Mouse (Mus musculus) heart, postnatal 25 days (tissue): ENCODE measurements around the gene Carf. TPM values are rescaled to one million over a fixed set of nuclear protein-coding genes. Genes with fewer than 3 reads are reported as not detected.
"Not testable (repeated sequence)": the region's sequence is repeated elsewhere in the genome, so short reads cannot be mapped to it uniquely, and the experiment has no call there.

ENCODE experiments used
- DNase-seq: peaks from one replicate; pipeline ENCODE4 v3.0.0; 2022; ENCODE audit warnings: low spot score
- intact Hi-C: fragments of 180-260 bp; cut with DNase I; formaldehyde crosslinking; loops from one replicate; pipeline ENCODE4 v1.15.1; 2025
- total RNA-seq, 2 experiments: library from RNA; stranded (reverse); gene quantifications; 2 replicates each; pipeline ENCODE4 v1.2.3; 2021

Gene Carf
- 1 to 10 TPM; 6.4 to 9.0 TPM for total RNA-seq

DNA sequence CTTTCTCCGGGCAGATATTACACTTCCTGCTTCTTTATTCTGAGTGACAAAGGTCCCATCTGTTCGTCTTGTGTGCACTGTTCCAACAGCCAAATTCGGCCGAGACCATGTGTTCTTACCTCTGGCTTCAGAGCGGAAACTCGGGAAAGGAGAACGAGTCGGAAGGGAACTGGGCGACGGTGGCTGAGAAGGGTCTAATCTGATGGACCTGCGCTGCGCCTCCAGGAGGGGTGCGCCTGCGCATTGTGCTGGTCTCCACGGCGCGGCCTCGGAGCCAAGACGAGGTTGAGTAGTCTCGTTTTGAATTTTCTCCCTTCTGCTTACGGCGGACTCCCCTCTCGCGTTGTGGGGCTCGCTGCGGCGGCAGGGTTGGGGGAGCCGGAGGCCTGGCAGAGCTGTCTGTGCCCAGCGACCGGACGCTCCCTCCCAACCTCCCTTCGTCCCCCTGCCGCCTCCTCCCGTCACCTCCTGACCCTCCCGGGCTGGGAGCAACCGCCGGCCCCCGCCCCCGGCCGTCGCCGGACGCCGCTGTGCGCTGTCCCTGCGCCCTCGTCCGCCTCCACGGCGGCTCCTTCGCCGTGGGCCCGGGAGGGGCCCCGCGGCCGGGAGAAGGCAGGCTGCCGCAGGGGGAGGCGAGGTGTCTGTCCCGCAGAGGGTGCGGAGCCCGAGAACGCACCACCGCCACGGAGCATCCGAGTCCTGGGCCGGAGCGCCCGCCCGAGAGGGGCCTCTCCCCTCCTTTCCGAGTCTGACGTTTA, at the start of gene Carf, which contains the start of gene Wdr12:
Gene Carf (plus strand): TSS at position 224 of the 758 bp plus-strand sequence.
Gene Wdr12 (minus strand): TSS at position 622 of the 758 bp plus-strand sequence.
- intact Hi-C loops: loop anchor here (5.0 kb wide), 1 partner anchor 216 kb away; no protein-coding TSS in a partner anchor
- DNase-seq: peak; percentile 89

DNA sequence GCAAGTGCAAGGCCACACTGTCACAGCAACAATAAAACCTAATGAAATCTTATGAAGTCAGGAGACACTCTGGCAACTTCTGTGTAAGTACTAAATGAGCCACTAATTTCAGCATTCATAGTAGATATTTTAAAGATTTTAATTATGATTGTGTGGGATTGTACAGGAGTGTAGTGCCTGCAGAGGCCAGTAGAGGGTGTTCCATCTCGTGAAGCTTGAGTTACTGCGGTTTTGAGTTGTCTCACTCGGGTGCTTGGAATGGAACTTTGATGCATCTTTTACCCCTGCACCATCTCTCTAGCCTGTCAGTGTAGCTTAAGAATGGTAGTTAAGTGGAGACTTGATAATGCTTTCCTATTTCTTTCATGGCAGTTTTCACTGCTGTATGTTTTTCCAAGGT, 43.4 kb upstream of the Carf start:
- intact Hi-C loops: no loop called here
- DNase-seq: no peak

DNA sequence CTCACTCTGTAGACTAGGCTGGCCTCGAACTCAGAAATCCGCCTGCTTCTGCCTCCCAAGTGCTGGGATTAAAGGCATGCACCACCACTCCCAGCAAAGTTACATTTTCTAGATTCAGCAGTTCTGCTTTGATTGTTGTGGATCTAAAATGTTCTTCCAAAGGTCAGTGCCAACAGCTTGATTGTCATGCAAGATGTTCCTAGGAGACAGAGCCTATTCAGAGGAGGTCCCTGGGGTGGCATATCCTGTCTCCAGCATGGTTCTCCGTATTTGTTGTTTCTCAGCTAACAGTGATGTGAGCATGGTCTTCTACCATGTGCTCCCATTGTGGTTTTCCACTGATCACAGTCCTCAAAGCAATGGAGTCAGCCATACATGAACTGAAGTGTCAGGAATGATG, 41.7 kb upstream of the Carf start:
- DNase-seq: no peak
- intact Hi-C loops: no loop called here

DNA sequence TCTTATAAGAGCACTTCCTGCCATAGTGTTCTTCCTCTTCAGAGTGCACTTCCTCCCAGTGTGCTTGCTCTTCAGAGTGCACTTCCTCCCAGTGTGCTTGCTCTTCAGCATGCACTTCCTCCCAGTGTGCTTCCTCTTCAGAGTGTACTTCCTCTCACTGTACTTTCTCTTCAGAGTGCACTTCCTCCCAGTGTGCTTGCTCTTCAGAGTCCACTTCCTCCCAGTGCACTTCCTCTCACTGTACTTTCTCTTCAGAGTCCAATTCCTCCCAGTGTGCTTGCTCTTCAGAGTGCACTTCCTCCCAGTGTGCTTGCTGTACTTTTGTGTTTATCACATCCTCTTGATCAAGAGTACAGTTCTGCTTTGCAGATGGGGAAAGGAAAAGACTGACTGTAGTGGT, 27.3 kb upstream of the Carf start:
- intact Hi-C loops, DNase-seq: not testable (repeated sequence)

DNA sequence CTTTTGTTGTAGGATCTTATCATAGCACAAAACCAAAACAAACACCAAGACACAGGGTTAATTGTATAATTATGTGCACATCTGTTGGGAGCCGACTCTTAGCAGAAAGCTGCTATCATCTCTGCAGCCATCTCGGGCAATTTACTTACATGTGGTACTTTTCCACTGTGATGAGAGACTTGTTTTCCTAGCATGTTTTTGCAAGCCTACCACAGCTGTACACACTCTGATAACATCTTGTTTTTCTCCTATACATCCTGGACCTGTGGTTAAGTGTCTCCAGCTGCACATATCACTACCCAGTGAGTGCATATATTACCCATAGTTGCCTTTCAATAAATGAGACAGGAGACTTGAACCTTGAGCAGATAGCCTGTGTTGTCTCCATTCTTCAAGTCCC, 23.1 kb upstream of the Carf start:
- intact Hi-C loops: no loop called here
- DNase-seq: no peak

DNA sequence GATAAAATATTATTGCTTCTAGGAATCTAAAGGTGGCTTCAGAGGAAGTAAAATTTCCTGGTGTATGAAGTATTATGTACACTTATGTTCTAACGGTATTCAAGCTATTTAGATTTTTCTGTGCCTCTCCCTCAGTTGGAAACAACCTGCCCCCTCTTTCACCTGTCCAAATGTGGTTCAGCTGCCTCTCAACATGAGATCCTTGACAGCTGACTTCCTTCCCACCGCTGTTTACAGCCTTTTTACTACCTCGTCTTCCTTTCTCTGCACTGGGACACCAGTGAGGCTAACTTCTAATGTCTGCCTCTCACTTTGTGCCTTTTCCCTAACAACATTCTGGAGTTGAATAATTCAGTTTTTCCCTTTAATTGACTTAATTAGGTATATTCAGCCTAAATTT, 22.5 kb upstream of the Carf start:
- intact Hi-C loops: no loop called here
- DNase-seq: no peak

DNA sequence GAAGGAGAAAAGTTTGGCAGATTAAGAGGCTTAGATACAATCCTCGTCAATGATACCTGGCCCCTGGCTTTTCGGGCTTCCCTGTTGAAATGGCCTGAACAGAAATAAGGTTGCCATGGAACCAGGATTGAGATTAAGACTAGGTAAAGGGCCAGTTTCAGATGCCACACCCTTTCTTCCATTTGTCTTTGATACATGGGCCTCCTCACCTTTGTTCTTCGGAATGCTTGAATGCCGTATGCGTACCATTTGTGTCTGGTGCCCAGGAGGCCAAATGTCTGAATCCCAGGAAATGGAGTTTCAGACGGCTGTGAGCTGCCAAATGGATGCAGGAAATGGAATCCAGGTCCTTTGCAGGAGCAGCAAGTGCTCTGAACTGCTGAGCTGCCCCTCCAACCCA, 21.6 kb upstream of the Carf start:
- intact Hi-C loops: no loop called here
- DNase-seq: no peak

DNA sequence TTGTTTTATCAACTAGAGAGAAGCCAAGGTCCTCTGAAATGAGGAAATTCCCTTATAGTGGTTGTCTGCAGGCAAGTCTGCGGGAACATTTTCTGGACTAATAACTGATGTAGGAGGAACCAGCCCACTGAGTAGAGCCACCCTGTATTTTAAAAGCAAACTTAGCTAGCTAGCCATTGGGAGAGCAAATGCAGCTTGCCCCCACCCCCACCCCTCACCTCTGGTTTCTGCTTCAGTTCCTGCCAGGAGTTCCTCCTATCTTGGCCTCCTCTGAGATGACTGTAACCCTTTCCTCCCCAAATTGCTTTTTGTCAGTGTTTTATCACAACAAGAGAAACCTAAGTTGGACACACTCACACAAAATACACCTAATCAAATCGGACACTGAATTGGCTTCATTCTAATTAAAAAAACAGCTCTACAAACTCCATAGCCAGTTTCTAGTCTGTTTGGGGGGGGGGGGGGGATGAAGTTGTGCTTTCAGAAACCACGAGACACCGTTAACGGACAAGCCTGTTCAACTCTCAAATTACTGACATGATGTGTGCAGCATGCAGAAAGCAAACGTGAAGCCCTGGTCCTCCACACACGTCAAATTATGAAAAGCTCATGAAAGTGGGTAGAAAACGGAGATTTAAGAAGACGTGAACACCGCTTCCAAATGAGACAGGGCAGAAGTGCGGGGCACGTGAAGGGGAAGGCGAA, 1.3 kb upstream of the Carf start:
- intact Hi-C loops: loop anchor here (5.0 kb wide), 1 partner anchor 214 kb away; no protein-coding TSS in a partner anchor
- no peak for DNase-seq

DNA sequence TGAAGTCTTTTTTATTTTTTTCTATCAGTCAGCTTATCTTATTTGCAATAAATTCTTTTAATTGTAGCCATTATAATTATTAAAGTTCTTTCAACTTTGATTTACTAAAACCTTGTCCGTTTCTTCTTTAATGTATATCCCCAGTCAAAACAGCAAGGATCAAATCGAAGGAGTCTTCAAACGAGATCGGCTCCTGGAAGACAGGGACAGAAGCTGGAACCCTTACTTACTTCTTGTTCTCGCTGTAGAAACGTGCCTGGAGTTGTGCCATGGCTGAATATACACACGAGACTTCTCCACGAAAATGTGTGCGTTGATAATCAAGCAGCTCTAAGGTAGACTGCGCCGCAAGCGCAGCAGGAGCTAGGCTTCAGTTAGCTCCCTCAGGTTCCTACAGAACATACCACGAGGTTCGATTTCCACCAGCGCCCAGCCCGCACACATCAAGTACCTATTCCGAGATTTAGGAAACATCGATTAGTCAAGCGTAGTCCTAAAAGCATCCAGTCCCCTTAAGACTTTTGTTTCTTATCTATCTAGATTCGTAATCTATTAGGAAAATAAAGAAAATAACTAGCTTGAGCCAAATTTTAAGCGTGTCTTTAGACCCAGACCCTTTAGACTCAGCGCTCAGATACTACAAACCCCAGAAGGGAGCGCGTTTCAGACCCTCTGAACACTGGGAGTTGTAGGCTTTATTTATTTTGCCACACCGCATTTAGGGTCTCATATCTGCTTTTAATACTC, 597 bp upstream of the Carf start:
- intact Hi-C loops: loop anchor here (5.0 kb wide), 1 partner anchor 215 kb away; no protein-coding TSS in a partner anchor
- DNase-seq: peak; percentile 4

DNA sequence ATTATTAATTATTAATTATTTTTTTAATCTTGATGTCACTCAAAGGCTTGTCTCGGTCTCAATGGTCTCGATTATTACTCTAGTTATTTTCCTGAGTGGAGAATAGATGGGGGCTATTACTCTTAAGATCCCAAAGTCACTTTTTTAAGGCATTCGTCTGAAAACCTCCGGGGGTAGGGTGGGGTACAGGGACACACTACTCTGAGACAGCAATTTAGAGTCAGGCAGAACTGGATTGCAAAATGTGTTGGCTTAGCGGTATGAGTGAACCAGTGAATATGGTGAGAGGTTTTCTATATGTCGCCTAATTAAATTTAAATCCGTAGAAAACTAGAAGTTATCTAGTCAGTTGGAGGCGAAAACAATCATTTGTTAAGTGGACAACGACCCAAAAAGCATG, 792 bp downstream of the Carf start:
- no peak for DNase-seq

DNA sequence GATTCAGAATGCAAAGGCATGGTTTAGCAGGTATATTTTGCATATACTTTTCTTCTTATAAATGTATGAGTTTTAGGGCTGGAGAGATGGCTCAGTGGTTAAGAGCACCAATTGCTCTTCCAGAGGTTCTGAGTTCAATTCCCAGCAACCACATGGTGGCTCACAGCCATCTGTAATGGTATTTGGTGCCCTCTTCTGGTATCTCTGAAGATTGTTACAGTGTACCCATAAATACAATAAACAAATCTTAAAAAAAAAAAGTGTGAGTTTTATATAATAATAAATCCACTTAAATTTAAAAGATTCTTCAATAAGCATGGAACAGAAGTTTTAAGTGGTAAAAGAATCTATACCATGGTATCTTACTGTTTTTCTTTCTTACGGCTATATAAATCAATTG, 6.5 kb downstream of the Carf start:
- intact Hi-C loops: no loop called here

More for the DNA sequence above, 792 bp downstream of the Carf start:
- intact Hi-C loops: loop anchor here (5.0 kb wide), 1 partner anchor 217 kb away; no protein-coding TSS in a partner anchor

DNA sequence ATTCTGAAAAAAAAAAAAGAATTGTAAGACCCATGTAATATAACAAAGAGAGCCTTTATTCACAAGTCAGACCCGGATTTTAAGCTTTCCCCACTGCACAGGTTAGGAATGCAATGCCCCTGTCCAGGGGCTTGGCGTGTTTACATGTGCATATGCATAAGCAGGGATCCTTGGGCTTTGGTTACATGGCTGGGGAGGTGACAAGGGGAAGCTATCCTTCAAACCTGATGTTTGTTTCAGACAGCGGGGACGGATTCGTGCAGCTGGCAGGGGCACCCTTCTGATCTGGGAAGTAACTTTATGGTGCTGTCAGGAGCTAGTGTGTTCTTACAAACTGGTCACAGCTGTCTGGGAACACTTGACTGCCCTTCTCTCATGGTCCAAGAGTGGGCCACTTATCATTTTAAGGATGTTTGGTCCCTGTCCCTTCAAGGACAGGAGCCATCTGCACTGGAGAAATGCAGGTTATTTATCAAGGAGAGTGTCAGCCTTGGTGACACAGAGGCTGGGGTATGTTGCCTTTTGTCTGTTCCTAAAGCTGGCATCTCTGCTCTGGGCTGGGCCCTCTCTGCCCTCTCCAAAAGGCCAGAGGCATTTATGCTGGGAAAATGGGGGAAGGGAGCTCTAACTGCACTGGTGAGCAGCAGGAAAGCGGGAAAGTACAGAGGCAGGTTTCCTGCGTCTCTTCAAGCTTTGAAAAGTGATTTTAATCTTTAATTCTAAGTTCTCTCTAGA, 19.8 kb downstream of the Carf start:
- DNase-seq: no peak
- intact Hi-C loops: no loop called here

More for the DNA sequence above, 6.5 kb downstream of the Carf start:
- no peak for DNase-seq

DNA sequence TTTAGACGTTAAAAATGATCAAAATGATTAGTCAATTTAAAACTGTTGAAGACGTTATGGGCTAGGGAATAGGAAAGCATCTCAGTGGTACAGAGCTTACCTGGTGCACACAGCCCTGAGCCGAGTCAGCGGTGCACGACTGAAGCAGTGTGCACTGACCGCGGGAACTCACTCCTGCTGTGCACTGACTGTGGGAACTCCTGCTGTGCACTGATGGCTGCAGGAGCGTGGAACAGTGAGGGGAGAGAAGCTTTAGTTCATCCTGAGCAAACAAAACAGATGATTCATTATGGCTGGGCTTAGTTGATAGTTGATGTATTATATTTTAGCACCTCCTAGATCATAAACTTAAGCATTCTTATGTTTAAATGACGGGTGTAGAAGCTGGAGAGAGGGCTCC, 39.3 kb downstream of the Carf start:
- intact Hi-C loops: no loop called here
- no peak for DNase-seq

DNA sequence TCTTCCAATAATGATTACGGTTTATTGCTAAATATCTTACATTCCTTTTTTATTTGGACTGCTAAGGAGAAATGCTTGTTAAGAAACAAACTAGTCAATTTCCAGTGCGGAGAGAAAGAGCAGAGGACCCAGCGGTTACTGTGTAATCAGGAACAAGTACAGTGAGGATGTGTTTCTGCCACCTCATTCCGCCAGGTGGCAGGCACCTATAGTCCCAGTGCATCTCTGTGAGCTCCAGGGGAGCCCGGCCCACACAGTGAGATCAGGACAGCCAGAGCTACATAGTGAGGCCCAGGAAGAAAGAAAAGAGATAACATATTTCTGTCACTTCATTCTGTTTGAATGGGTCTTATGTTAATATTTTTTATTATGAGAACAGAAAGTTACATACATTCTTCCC, 54.7 kb downstream of the Carf start:
- intact Hi-C loops: no loop called here
- no peak for DNase-seq

DNA sequence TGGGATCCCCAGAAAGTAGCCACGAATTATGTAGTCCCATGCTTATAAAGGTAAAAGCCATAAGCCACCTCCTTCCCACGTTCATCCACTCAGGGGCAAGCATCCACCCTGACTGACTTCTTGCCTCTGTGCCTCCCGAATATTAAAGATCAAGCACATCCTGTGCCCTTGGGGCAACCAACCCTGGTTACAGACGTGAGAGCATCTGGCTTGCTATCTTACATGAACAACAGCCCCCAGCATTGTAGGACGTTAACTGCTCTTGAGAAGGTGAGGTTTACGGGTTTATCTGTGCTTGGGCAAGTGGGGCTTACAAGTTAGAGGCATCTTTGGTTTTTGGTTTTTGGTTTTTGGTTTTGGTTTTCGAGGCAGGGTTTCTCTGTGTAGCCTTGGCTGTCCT, 58.6 kb downstream of the Carf start:
- intact Hi-C loops: loop anchor here (5.0 kb wide), 3 partner anchors 46 to 806 kb away; no protein-coding TSS in a partner anchor

DNA sequence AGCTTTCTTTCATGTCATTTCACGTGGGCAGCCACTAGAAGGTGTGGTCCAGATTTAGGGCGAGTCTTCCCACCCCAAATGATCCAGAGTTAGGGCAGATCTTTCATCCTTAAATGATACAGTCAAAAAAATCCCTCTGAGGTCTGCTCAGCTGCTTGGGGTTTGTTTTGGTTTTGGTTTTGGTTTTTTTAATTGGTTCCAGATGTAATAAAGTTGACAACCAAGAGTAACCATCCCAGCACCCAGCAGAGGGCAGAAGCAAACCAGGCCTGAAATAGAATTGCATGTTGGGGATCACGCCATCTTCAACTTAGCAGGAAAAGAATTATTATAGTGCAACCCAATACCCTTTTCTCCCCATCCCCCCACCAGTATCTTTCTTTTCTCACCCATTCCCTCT, 60.4 kb downstream of the Carf start:
- peak; percentile 37 for DNase-seq
- intact Hi-C loops: loop anchor here (2.0 to 5.0 kb wide), 4 partner anchors 44 to 804 kb away; no protein-coding TSS in a partner anchor

More for the DNA sequence above, 58.6 kb downstream of the Carf start:
- DNase-seq: no peak

DNA sequence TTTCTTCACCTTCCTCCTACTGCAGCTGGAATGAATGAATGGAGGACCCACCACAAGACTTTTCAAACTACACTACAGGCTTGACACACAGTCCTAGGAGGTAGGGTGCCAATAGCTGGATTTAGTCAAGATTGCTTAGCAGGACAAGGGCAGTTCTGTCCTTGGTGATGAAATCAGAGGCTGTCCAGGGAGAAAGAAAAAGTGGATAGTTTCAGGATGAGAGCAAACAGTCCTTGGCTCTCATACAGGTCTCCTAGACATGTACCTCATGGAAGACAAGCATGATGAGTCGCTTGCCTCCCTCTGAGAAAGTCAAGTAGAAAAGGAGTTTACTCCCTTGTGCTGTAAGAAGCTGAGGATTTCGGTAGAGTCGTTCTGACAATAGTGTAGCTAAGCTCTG, 65.6 kb downstream of the Carf start:
- DNase-seq: no peak
- intact Hi-C loops: no loop called here

DNA sequence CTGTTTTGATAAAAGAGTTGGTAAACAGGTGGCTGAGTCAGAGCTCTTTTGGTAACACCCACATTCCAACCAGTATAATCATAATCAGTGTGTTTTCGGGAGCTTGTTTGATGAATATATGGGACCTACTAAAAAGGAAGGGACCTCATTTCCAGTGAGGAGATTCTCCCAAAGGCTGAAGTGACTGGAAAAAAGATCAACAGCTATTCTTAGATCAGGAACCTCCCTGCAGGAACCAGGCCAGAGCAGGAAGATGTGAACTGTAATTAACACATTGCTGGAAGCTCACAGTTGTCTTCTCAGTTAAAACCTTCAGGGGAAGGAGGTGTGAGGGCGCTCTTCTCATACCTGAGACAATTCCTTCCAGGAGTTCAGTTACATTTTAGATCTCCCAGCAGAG, 71.6 kb downstream of the Carf start:
- intact Hi-C loops: no loop called here
- no peak for DNase-seq

DNA sequence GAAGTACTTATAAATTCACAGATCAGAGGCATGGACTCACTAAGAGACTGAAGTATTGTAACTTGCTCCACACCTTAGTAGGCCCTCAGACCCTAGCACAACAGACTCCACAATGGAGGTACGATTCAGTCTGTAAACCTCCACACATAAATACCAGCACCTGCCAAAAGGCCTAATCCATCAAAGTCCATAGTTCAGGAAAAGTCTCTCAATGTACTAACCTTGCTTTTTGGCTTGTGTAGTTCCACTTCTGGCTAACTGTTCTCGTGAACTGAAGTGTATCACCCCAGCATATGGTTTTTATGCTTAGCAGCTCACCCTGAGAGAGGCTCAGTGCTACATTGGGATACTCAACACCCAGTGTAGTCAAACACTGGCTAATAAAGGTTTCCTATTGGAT, 72.2 kb downstream of the Carf start:
- DNase-seq: no peak
- intact Hi-C loops: no loop called here

DNA sequence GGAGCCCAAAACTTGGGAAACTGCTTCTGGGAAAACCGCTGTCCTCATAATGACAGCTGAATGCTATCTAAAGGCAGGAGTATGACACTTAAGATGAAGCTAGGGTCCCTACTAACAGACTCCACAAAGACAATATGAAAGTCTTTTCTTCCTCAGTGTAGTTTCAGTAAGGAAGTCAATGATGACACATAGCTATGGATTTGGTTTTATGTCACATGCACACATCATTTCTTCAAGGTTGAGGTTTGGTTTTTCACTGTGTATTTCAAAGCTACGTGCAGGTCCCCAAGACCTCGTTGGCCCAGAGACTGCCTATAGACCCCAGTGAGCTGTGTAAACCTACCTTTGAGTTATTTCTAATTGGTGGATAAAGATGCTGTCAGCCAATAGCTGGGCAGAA, 75.1 kb downstream of the Carf start:
- intact Hi-C loops: no loop called here

More for the DNA sequence above, 75.1 kb downstream of the Carf start:
- no peak for DNase-seq
